Mouse (Mus musculus): ENCODE measurements at regions not wholly inside any gene's neighbourhood (a gene's known extent, or its start where the extent isn't known, plus 50 kb on each side); places are given as distances from the start of the nearest gene placed in this dataset.

- no peak overlapping the region for H3K4me2 ChIP-seq (ENCODE audit: low read length)
- H3K4me3 ChIP-seq (ENCODE audit: control insufficient read depth in 1 of 2, insufficient read depth in 1 of 2, low read depth in 1 of 2, low read length in 2 of 2), result no peak overlapping the region
- WGBS, result 52% methylated on average over 7 of the region's 7 CpGs
- H3K36me3 ChIP-seq (ENCODE audit: control insufficient read depth, insufficient read depth, low read length), result no peaks in the 10 kb centered on the region
- no peaks in the 10 kb centered on the region for H3K4me1 ChIP-seq (ENCODE audit: control insufficient read depth in 2 of 2, insufficient read depth in 2 of 2, low read length in 2 of 2)
- no peak overlapping the region for H3K9ac ChIP-seq (ENCODE audit: low read length)
- H3K9me3 ChIP-seq (ENCODE audit: control insufficient read depth, low read length), result 0 out of 2 replicates have a peak, but pooled peaks cover 3% of the 10 kb centered on the region
- peaks cover 7% of the 10 kb centered on the region; the same call in 1 of the 2 replicates for H3K27me3 ChIP-seq (ENCODE audit: control insufficient read depth, insufficient read depth, low read length)
- H3K27ac ChIP-seq (replicated peaks in 1 of 2; ENCODE audit: control insufficient read depth in 1 of 2, insufficient read depth in 1 of 2, low read depth in 2 of 2, low read length in 2 of 2), result no peak overlapping the region
- no peak for ATAC-seq (ENCODE audit: insufficient number of reproducible peaks, insufficient read depth, low FRiP score, low read depth)
Observed at GRCm38 (mm10) chr2:157633286-157633685, 62.2 kb upstream of the Blcap start.

- no peak overlapping the region for H3K4me3 ChIP-seq (ENCODE audit: control insufficient read depth in 1 of 2, insufficient read depth in 1 of 2, low read depth in 1 of 2, low read length in 2 of 2)
- peaks cover 7% of the 10 kb centered on the region; the same call in 1 of the 2 replicates for H3K27me3 ChIP-seq (ENCODE audit: control insufficient read depth, insufficient read depth, low read length)
- no peaks in the 10 kb centered on the region for H3K4me1 ChIP-seq (ENCODE audit: control insufficient read depth in 2 of 2, insufficient read depth in 2 of 2, low read length in 2 of 2)
- no peak overlapping the region for H3K4me2 ChIP-seq (ENCODE audit: low read length)
- H3K9ac ChIP-seq (ENCODE audit: low read length), result no peak overlapping the region
- H3K27ac ChIP-seq (replicated peaks in 1 of 2; ENCODE audit: control insufficient read depth in 1 of 2, insufficient read depth in 1 of 2, low read depth in 2 of 2, low read length in 2 of 2), result no peak overlapping the region
- no peaks in the 10 kb centered on the region for H3K9me3 ChIP-seq (ENCODE audit: control insufficient read depth, low read length)
- no peak for ATAC-seq (ENCODE audit: insufficient number of reproducible peaks, insufficient read depth, low FRiP score, low read depth)
- 3% methylated on average over 14 of the region's 14 CpGs for WGBS
- no peaks in the 10 kb centered on the region for H3K36me3 ChIP-seq (ENCODE audit: control insufficient read depth, insufficient read depth, low read length)
Observed at GRCm38 (mm10) chr2:157635670-157636069, 64.6 kb upstream of the Blcap start.

- no peak for ATAC-seq (ENCODE audit: insufficient number of reproducible peaks, insufficient read depth, low FRiP score, low read depth)
- Histone ChIP-seq H3K36me3 (ENCODE audit: control insufficient read depth, insufficient read depth, low read length) (no peaks in the 10 kb centered on the region), H3K4me1 (ENCODE audit: control insufficient read depth in 2 of 2, insufficient read depth in 2 of 2, low read length in 2 of 2) (no peaks in the 10 kb centered on the region), H3K4me3 (ENCODE audit: control insufficient read depth in 1 of 2, insufficient read depth in 1 of 2, low read depth in 1 of 2, low read length in 2 of 2) (no peak overlapping the region), H3K9ac (ENCODE audit: low read length) (no peak overlapping the region), H3K27ac (replicated peaks in 1 of 2; ENCODE audit: control insufficient read depth in 1 of 2, insufficient read depth in 1 of 2, low read depth in 2 of 2, low read length in 2 of 2) (no peak overlapping the region), H3K27me3 (ENCODE audit: control insufficient read depth, insufficient read depth, low read length) (no peaks in the 10 kb centered on the region), H3K4me2 (ENCODE audit: low read length) (no peak overlapping the region), H3K9me3 (ENCODE audit: control insufficient read depth, low read length) (no peaks in the 10 kb centered on the region)
- WGBS, result 38% methylated on average over 4 of the region's 4 CpGs
Observed at GRCm38 (mm10) chr2:157640873-157641272, 69.8 kb upstream of the Blcap start.

GRCm38 (mm10) chr2:157663584-157664375 is 73.4 kb upstream of the Ctnnbl1 start:
- ATAC-seq (ENCODE audit: insufficient number of reproducible peaks, insufficient read depth, low FRiP score, low read depth), result no peak
- no peak overlapping the region for H3K9ac ChIP-seq (ENCODE audit: low read length)

GRCm38 (mm10) chr2:157664481-157664880 is 72.7 kb upstream of the Ctnnbl1 start:
- Histone ChIP-seq H3K4me1 (ENCODE audit: control insufficient read depth in 2 of 2, insufficient read depth in 2 of 2, low read length in 2 of 2) (peaks cover 2 to 8% of the 10 kb centered on the region in 2 experiments; a peak in 3 of 4 replicates), H3K27me3 (ENCODE audit: control insufficient read depth, insufficient read depth, low read length) (0 out of 2 replicates have a peak, but pooled peaks cover 5% of the 10 kb centered on the region), H3K27ac (replicated peaks in 1 of 2; ENCODE audit: control insufficient read depth in 1 of 2, insufficient read depth in 1 of 2, low read depth in 2 of 2, low read length in 2 of 2) (no peak overlapping the region), H3K36me3 (ENCODE audit: control insufficient read depth, insufficient read depth, low read length) (no peaks in the 10 kb centered on the region), H3K9me3 (ENCODE audit: control insufficient read depth, low read length) (no peaks in the 10 kb centered on the region), H3K4me2 (ENCODE audit: low read length) (no peak overlapping the region), H3K9ac (ENCODE audit: low read length) (no peak overlapping the region), H3K4me3 (ENCODE audit: control insufficient read depth in 1 of 2, insufficient read depth in 1 of 2, low read depth in 1 of 2, low read length in 2 of 2) (no peak overlapping the region)
- 44% methylated on average over 6 of the region's 6 CpGs for whole genome bisulfite sequencing
- no peak for ATAC-seq (ENCODE audit: insufficient number of reproducible peaks, insufficient read depth, low FRiP score, low read depth)

More at GRCm38 (mm10) chr2:157663584-157664375, 73.4 kb upstream of the Ctnnbl1 start:
- Histone ChIP-seq H3K9me3 (ENCODE audit: control insufficient read depth, low read length) (no peaks in the 10 kb centered on the region), H3K27me3 (ENCODE audit: control insufficient read depth, insufficient read depth, low read length) (0 out of 2 replicates have a peak, but pooled peaks cover 5% of the 10 kb centered on the region), H3K4me3 (ENCODE audit: control insufficient read depth in 1 of 2, insufficient read depth in 1 of 2, low read depth in 1 of 2, low read length in 2 of 2) (no peak overlapping the region), H3K27ac (replicated peaks in 1 of 2; ENCODE audit: control insufficient read depth in 1 of 2, insufficient read depth in 1 of 2, low read depth in 2 of 2, low read length in 2 of 2) (no peak overlapping the region), H3K4me2 (ENCODE audit: low read length) (no peak overlapping the region), H3K4me1 (ENCODE audit: control insufficient read depth in 2 of 2, insufficient read depth in 2 of 2, low read length in 2 of 2) (peaks cover 0 to 2% of the 10 kb centered on the region in 2 experiments; a peak in 1 of 4 replicates), H3K36me3 (ENCODE audit: control insufficient read depth, insufficient read depth, low read length) (no peaks in the 10 kb centered on the region)
- WGBS, result 11% methylated on average over 20 of the region's 20 CpGs

GRCm38 (mm10) chr2:157670191-157670590 is 67.0 kb upstream of the Ctnnbl1 start:
- Histone ChIP-seq H3K9me3 (ENCODE audit: control insufficient read depth, low read length) (no peaks in the 10 kb centered on the region), H3K9ac (ENCODE audit: low read length) (no peak overlapping the region), H3K4me3 (ENCODE audit: control insufficient read depth in 1 of 2, insufficient read depth in 1 of 2, low read depth in 1 of 2, low read length in 2 of 2) (no peak overlapping the region), H3K4me2 (ENCODE audit: low read length) (no peak overlapping the region), H3K4me1 (ENCODE audit: control insufficient read depth in 2 of 2, insufficient read depth in 2 of 2, low read length in 2 of 2) (peaks cover 15 to 25% of the 10 kb centered on the region in 2 experiments), H3K27ac (replicated peaks in 1 of 2; ENCODE audit: control insufficient read depth in 1 of 2, insufficient read depth in 1 of 2, low read depth in 2 of 2, low read length in 2 of 2) (peak overlapping the region in 1 of 2 experiments; percentile 29; a peak in 2 of 4 replicates), H3K36me3 (ENCODE audit: control insufficient read depth, insufficient read depth, low read length) (no peaks in the 10 kb centered on the region), H3K27me3 (ENCODE audit: control insufficient read depth, insufficient read depth, low read length) (0 out of 2 replicates have a peak, but pooled peaks cover 4% of the 10 kb centered on the region)
- no peak for ATAC-seq (ENCODE audit: insufficient number of reproducible peaks, insufficient read depth, low FRiP score, low read depth)
- WGBS, result 15% methylated on average over 2 of the region's 2 CpGs

- ATAC-seq (ENCODE audit: insufficient number of reproducible peaks, insufficient read depth, low FRiP score, low read depth), result no peak
- no peaks in the 10 kb centered on the region for H3K9me3 ChIP-seq (ENCODE audit: control insufficient read depth, low read length)
- 0 out of 2 replicates have a peak, but pooled peaks cover 6% of the 10 kb centered on the region for H3K27me3 ChIP-seq (ENCODE audit: control insufficient read depth, insufficient read depth, low read length)
- no peak overlapping the region for H3K4me3 ChIP-seq (ENCODE audit: control insufficient read depth in 1 of 2, insufficient read depth in 1 of 2, low read depth in 1 of 2, low read length in 2 of 2)
- H3K9ac ChIP-seq (ENCODE audit: low read length), result no peak overlapping the region
- H3K36me3 ChIP-seq (ENCODE audit: control insufficient read depth, insufficient read depth, low read length), result no peaks in the 10 kb centered on the region
- H3K4me1 ChIP-seq (ENCODE audit: control insufficient read depth in 2 of 2, insufficient read depth in 2 of 2, low read length in 2 of 2), result peaks cover 9 to 12% of the 10 kb centered on the region in 2 experiments
- no peak overlapping the region for H3K27ac ChIP-seq (replicated peaks in 1 of 2; ENCODE audit: control insufficient read depth in 1 of 2, insufficient read depth in 1 of 2, low read depth in 2 of 2, low read length in 2 of 2)
- H3K4me2 ChIP-seq (ENCODE audit: low read length), result no peak overlapping the region
- WGBS, result 68% methylated on average over 19 of the region's 19 CpGs
Observed at GRCm38 (mm10) chr2:157674906-157675305, 62.3 kb upstream of the Ctnnbl1 start.
